Mouse (Mus musculus): ENCODE data around the gene Fam189b. TPM values are rescaled to one million over a fixed set of nuclear protein-coding genes. Genes with fewer than 3 reads are reported as not detected.

Fam189b gene
- total and polyA plus RNA-seq, 3 experiments: 1.1 to 8.4 (median 2.2) TPM

GRCm38 (mm10) chr3:89156951-89157350 is 26.0 kb upstream of the Fam189b start:
- Histone ChIP-seq H3K36me3 (replicated peaks in 1 of 2; ENCODE audit: control insufficient read depth in 1 of 2, insufficient read depth in 1 of 2, low read length in 1 of 2) (peaks cover 0 to 21% of the 10 kb centered on the region in 2 experiments), H3K4me3 (replicated peaks in 1 of 3; ENCODE audit: low read depth in 2 of 3, low read length in 2 of 3, poor library complexity in 1 of 3) (no peak overlapping the region), H3K4me2 (ENCODE audit: insufficient read depth, low read depth, poor library complexity, severe bottlenecking) (no peak overlapping the region), H3K27me3 (replicated peaks) (no peaks in the 10 kb centered on the region), H3K79me2 (replicated peaks; ENCODE audit: control insufficient read depth, extremely low read depth, insufficient read depth, poor library complexity, severe bottlenecking) (no peaks in the 10 kb centered on the region), H3K9ac (ENCODE audit: insufficient read depth, low read depth) (no peak overlapping the region), H3K4me1 (ENCODE audit: control insufficient read depth in 1 of 2, insufficient read depth in 2 of 2) (peaks cover 0 to 26% of the 10 kb centered on the region in 2 experiments; a peak in 3 of 4 replicates), H3K27ac (ENCODE audit: insufficient read depth, low read depth) (no peak overlapping the region), H3K9me3 (replicated peaks; ENCODE audit: low read length) (no peaks in the 10 kb centered on the region)
- TF ChIP-seq EP300 (IDR thresholded peaks at IDR 0.05; ENCODE audit: low read length) (no peak), JUND (conservative IDR thresholded peaks at IDR 0.05; ENCODE audit: low read depth, low read length) (no peak), ZMIZ1 (IDR thresholded peaks at IDR 0.05; ENCODE audit: low read depth, low read length) (no peak), BHLHE40 (IDR thresholded peaks at IDR 0.05; ENCODE audit: low read depth, low read length) (no peak)
- in situ Hi-C loops (cut with MboI; ENCODE audit: low pct_ligation_motif_present, low pct_unique_long_range_greater_than_20kb, low sequenced_read_pairs) (loop anchor here (5.0 kb wide), 1 partner anchor 65 kb away; the partner anchor contains the start of gene Rusc1), dilution Hi-C loops (cut with MboI; ENCODE audit: extremely low pct_ligation_motif_present, extremely low pct_unique_long_range_greater_than_20kb, low sequenced_read_pairs) (no loop called here)
- no peak for DNase-seq (ENCODE audit: extremely low read depth)

GRCm38 (mm10) chr3:89158651-89159050 is 24.3 kb upstream of the Fam189b start:
- dilution Hi-C loops (cut with MboI; ENCODE audit: extremely low pct_ligation_motif_present, extremely low pct_unique_long_range_greater_than_20kb, low sequenced_read_pairs) (no loop called here), in situ Hi-C loops (cut with MboI; ENCODE audit: low pct_ligation_motif_present, low pct_unique_long_range_greater_than_20kb, low sequenced_read_pairs) (loop anchor here (5.0 kb wide), 1 partner anchor 66 kb away; the partner anchor contains the start of gene Rusc1)
- no peaks in the 10 kb centered on the region for H3K9me3 ChIP-seq (replicated peaks; ENCODE audit: low read length)
- no peak overlapping the region for H3K27ac ChIP-seq (ENCODE audit: insufficient read depth, low read depth)
- peaks cover 0 to 11% of the 10 kb centered on the region in 2 experiments for H3K36me3 ChIP-seq (replicated peaks in 1 of 2; ENCODE audit: control insufficient read depth in 1 of 2, insufficient read depth in 1 of 2, low read length in 1 of 2)
- no peaks in the 10 kb centered on the region for H3K79me2 ChIP-seq (replicated peaks; ENCODE audit: control insufficient read depth, extremely low read depth, insufficient read depth, poor library complexity, severe bottlenecking)
- TF ChIP-seq SMC3 (IDR thresholded peaks at IDR 0.05; ENCODE audit: low read depth, low read length): no peak
- no peak for TF ChIP-seq MEF2A (IDR thresholded peaks at IDR 0.05; ENCODE audit: borderline replicate concordance, low read depth, low read length)
- TF ChIP-seq CHD2 (IDR thresholded peaks at IDR 0.05; ENCODE audit: low read length): no peak
- no peak for TF ChIP-seq RCOR1 (conservative IDR thresholded peaks at IDR 0.05; ENCODE audit: low read depth, low read length)
- TF ChIP-seq MAX (IDR thresholded peaks at IDR 0.05; ENCODE audit: low read length): no peak
- TF ChIP-seq ZNF384 (IDR thresholded peaks at IDR 0.05; ENCODE audit: low read depth, low read length): no peak
- no peak for TF ChIP-seq JUN (IDR thresholded peaks at IDR 0.05; ENCODE audit: insufficient read depth, low read depth, low read length)
- no peak for TF ChIP-seq PAX5 (IDR thresholded peaks at IDR 0.05; ENCODE audit: low read length)
- TF ChIP-seq GABPA (IDR thresholded peaks at IDR 0.05; ENCODE audit: insufficient replicate concordance, low read depth, low read length): no peak
- TF ChIP-seq UBTF (IDR thresholded peaks at IDR 0.05; ENCODE audit: low read depth, low read length): no peak
- TF ChIP-seq RAD21 (IDR thresholded peaks at IDR 0.05; ENCODE audit: low read depth, low read length): no peak
- no peak for DNase-seq (ENCODE audit: extremely low read depth)
- H3K4me1 ChIP-seq (ENCODE audit: control insufficient read depth in 1 of 2, insufficient read depth in 2 of 2): peaks cover 0 to 32% of the 10 kb centered on the region in 2 experiments; a peak in 3 of 4 replicates
- no peaks in the 10 kb centered on the region for H3K27me3 ChIP-seq (replicated peaks)
- no peak overlapping the region for H3K4me3 ChIP-seq (replicated peaks in 1 of 3; ENCODE audit: low read depth in 2 of 3, low read length in 2 of 3, poor library complexity in 1 of 3)
- no peak overlapping the region for H3K9ac ChIP-seq (ENCODE audit: insufficient read depth, low read depth)
- H3K4me2 ChIP-seq (ENCODE audit: insufficient read depth, low read depth, poor library complexity, severe bottlenecking): no peak overlapping the region
